Mouse (Mus musculus): ENCODE measurements around the gene Osbp.

Osbp gene

DNA sequence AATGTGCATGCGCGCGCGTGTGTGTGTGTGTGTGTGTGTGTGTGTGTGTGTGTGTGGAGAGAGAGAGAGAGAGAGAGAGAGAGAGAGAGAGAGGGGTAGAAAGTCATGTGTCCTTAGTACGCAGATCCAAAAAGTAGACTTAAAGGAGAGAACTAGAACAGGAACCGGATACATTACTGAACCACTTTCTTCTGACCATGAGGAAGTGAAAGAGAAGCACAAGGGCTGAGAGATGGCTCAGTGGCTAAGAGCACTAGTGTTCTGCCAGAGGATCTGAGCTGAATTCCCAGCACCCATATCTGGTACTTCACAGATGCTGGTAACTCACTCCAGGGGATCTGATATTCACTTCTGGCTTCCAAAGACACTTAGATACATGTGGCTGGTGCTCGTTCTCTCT, 23.6 kb downstream of the Osbp start:
- DNase-seq (ENCODE audit: low spot score): no peak

DNA sequence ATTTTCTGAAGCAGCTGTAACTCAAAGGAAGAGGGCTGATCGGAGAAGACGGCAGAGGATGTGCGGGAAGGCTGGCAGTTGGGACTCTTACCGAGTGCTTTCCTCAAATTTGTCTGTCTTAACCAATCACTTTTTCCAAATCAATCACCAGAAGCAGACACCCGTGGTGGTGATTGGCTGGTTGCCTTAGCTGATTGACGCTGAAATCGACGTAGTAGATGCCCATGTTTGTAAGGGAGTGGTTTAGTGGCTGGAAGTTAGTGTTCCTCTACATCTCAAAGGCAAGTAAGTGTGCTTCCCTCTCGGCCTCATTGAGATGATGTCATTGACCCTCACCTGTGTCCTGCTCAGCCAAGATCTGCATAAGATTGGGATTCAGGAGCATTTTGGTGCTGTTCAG, 26.3 kb downstream of the Osbp start:
- no peak for DNase-seq (ENCODE audit: low spot score)

DNA sequence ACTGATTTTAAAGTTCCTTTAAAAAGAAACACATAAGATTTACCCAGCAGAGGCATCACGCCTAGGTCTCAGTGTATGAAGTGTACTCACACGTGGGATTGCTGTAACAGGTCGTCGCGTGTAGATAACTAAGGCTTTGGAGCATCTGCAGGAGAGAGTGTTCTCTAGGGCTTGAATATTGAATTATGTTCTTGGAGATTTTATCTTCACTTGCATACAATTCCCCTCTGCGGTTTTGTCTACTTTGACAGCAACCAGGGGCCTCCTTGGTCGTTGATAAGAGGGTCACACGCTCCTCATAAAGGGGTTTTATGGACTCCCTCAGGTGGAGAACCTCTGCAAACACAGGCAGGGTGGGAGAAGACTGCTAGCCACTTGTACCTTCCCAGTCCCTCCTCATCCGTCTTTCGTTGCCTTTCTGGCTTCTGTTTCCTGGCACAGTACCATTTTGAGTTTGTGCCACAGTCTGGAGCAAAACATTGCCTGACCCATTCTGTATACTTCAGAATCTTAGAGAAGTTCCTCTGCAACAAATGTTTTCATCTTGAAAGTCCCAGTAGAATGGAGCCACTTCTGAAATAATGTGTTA, 26.8 kb downstream of the Osbp start:
- DNase-seq (ENCODE audit: low spot score): peak; percentile 65

GRCm38 (mm10) chr19:11994703-11995431, 29.1 kb downstream of the Osbp start:
- DNase-seq (ENCODE audit: low spot score): no peak

DNA sequence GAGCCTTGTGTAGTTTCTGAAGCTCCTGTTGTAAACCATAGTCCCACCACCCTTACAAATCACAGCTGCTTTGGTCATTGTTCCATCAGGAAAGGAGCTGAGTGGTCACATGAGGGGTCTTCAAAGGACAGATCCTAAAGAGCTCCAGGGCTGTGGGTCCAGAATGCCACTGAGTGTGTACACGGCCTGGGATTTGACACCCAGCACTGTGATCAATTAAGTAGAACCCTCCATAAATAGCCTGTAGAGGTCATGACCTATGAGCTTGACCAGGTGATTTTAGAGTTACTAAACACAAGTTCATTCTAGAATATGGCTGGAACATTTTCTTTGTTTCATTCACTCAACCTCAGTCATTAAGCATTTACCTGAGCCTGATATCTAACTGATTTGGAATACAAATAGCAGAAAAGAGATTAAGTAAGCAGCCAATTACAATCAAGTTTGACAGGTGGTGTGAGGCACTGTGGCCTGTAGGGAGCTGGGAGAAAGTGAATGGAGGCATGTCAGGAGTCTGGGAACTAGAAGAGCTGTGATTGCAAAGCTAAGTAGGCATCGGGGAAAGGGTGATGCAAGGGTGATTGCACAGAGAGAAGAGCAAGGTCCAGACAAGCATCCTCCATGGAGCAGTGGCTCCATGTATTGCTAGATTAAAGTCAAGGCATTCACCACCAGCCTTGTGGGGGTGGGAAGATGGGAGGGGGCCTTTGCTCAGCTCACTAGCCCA, 30.1 kb downstream of the Osbp start:
- no peak for DNase-seq (ENCODE audit: low spot score)

GRCm38 (mm10) chr19:12001686-12002085, 35.9 kb downstream of the Osbp start:
- DNase-seq (ENCODE audit: low spot score): no peak

DNA sequence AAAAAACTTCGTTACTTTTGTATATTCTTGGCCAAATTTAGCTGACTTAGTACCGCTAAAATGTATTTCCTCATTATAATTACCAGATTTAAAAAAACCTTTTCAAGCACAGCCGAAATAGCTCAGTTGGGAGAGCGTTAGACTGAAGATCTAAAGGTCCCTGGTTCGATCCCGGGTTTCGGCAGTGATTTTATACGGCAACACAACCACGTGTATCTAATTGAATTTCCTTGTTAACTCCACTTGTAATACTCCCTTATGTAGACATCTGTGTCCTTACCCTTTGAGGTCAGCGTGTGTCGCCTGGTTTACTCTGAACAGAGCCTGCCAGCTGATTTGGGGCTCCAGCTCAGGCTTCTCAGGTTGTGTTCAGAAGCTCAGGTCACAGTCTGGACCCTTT, 36.4 kb downstream of the Osbp start:
- DNase-seq (ENCODE audit: low spot score): peak; percentile 65

- no peak for DNase-seq (ENCODE audit: low spot score)
Observed at GRCm38 (mm10) chr19:12002791-12003190, 37.0 kb downstream of the Osbp start.

- DNase-seq (ENCODE audit: low spot score): no peak
Observed at GRCm38 (mm10) chr19:12003568-12003967, 37.8 kb downstream of the Osbp start.

DNA sequence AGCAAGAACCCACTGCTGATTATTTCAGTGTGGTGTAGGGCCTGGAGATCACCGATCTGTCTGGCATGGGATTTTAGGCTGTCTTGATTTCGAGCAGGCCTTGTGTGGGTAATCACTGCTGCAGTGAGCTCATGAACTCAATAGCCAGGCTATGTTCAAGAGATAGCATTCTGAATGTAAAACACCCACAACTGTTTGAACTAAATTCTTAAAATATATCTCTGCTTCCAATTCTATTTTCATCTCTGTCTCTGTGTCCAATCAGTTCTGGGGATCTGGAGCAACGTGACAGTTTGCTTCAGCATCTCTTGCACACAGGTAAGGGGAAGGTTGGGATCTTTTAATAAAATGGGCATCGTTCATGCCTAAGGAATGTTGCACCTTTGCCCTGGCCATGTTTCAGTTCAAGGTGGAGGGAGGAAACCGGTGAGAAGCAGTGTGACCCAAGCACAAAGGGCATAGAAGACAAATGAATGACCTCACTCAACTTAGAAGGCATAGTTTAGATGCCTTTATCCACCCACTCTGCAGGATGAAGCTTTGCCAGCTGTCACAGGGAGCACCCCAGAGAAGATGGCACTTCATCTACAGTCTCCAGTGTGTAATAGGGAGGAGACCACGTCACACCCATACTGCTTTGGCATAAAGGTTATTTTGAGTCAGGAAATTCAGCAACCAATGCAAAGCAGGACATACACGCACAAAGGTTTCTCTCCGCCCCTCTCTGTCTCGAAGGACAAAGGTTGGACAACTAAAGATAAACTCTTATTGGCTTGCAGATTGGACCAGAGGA, 38.7 kb downstream of the Osbp start:
- DNase-seq (ENCODE audit: low spot score): no peak

- DNase-seq (ENCODE audit: low spot score): peak; percentile 83
Observed at GRCm38 (mm10) chr19:12005376-12006360, 39.9 kb downstream of the Osbp start.

GRCm38 (mm10) chr19:12006361-12006947, 40.7 kb downstream of the Osbp start:
- DNase-seq (ENCODE audit: low spot score): no peak

DNA sequence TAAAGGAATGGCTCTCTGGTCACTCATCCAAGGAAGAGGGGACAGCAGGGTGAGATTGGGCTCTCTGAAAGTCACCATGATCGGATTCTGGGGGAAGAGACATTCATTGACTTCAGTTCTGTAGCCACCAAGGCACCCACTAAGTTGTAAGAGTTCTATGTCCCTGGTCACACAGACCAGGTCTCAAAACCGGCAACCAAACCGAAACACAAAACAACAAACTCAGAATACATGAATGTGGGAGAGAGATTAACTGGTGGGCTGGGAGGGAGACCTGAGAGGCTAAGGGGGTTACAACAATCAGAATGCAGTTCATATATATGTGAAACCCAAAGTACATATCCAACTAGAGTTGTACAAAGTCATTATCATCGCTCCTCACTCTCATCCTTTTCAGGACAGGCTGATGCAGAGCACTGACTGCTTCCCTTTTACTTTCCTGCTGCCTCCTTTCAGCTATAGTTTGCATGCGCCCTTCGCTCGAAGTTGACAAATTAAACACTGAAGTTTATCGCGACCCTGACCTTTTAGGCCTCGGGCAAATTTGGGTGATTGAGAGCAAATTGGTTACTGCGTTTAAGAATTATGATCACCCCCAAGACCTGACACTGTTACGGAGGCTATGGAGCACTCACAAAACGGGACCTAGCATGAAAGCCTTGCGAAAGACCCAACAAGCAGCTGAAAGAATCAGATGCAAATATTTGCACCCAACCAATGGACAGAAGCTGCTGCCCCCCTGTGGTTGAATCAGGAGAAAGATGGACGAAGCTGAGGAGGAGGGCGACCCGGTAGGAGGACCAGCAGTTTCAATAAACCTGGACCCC, 41.6 kb downstream of the Osbp start:
- peak; percentile 71 for DNase-seq (ENCODE audit: low spot score)

DNA sequence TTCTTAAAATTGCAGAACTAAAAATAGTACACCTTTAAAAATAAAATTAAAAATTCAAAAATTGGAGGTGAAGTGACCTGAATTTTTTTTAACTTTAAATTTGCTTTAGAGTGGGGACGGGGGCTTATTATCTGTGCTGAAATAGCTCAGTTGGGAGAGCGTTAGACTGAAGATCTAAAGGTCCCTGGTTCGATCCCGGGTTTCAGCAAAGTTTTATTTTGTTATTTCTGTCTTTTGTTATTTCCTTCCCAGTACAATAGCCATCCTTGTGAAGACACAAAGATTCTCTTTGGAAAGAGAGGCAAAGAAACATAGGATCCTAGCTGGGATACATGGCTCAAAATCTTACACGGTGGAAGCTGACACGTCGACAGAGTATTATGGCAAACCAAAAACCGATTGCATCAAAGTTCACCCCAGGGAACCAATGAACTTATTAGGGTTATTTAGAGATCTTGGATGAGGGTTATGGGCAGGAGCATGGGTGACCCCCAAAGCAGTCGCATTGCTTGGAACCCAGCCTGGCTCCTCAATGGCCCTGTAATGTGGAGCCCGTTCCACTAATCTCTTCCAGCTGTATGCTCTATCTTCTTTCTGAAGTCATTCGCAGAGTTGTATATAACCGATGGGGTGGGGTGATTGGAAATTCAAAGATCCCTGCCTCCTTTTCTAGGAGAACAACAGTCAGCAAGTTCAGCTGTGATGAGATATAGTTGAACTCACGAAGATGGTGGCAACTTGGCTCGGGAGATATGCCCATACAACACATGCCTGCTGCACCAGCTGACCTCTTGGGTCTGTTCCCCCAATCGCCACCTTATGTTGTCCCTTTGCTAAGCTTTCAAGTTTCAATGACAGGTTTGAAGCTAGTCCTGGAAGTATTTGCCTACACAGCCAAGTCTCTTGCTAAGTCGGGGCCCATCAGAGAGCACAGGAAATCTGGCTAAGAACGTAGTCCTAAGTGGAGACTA, 43.0 kb downstream of the Osbp start:
- DNase-seq (ENCODE audit: low spot score): no peak

DNA sequence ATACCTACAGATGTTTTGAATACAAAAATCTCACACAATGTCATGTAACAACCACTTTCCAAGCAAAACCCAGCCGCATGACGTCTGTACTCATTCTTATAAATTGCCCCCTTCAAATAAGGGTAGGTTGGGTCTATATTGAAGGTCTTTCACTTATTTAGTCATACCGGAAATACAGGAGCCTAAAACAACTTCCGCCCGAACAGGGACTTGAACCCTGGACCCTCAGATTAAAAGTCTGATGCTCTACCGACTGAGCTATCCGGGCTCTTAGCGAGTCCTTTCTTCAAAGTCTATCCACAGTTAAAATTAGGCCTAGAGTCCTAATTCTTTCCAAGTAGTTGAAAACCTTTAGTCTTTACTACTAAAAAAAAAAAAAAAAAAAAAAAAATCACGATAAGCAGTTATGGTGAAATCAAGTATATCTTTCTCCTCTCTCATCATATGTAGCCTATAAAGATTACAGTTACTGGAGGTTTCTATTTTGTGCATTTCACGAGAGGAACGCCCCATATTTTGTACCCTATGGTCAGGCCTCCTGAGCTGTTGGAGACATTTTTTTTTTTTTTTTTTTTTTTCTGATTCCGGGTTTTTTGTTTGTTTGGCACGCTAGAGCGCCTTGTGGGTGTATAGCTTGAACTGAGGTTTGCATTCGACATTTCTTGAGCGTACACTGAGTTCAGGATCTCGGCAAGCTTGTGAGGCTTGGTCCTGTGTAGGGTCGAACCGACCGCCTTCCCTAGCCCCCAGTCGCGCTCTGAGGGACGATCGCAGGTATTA, 44.0 kb downstream of the Osbp start:
- peak; percentile 77 for DNase-seq (ENCODE audit: low spot score)

- DNase-seq (ENCODE audit: low spot score): peak; percentile 71
Observed at GRCm38 (mm10) chr19:12010281-12010771, 44.6 kb downstream of the Osbp start.

DNA sequence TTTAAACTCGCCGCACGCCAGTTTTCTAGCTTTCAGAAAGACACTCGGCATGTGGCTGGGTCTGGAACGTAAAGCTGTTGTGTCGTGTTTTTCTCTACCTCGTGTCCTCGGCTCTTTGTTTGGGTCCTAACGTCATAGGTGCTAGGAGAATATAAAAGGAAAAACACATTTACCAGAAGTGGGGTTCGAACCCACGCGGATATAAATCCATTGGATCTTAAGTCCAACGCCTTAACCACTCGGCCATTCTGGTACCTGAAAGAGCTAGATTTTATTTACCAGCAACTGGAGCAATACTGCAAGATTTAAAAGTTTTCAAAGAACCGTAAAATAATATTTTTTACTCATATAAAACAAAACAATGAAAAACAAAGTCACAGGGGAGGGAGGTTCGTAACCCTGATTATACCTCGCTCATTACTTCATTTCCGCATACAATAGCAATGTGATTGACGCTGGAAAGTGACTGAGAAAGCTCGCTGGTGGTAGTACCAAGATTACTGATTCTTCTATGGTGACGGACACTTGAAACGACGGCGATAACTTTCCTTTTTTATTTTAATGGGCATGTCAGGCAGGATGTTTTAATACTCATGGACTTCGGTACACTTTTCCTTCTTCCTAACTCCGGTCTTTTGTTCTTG, 45.3 kb downstream of the Osbp start:
- peak; percentile 84 for DNase-seq (ENCODE audit: low spot score)
